Mouse (Mus musculus) left cerebral cortex, adult 9 months (tissue): Measurements from ENCODE around the gene Hyou1.
"Not testable (repeated sequence)": the region's sequence is repeated elsewhere in the genome, so short reads cannot be mapped to it uniquely, and the experiment has no call there.

Source experiments
- DNase-seq, 2 experiments: peaks; one replicate each; pipeline ENCODE4 v3.0.0; 2022; ENCODE audit warnings: low spot score in 2 of 2

The Hyou1 gene

DNA sequence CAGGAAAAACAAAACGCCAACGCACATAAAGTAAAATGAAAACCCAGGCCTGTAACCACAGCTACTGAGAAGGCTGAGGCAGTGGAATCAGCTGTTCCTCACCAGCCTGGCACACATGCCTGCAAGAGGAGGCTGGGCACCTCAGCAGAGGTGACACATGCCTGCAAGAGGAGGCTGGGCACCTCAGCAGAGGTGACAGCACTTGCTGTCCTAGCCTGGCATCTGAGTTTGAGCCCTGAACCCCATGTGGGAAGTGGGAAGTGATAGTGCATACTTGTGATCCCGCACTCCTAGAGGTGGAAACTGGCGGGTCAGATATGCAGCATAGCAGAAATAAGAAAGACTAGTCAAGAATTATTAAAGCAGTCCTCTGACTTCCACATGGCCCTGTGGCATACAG lies 27.9 kb upstream of the Hyou1 start:
- DNase-seq: no peak

GRCm38 (mm10) chr9:44352337-44352736 lies 27.0 kb upstream of the Hyou1 start:
- no peak for DNase-seq

GRCm38 (mm10) chr9:44353142-44353541 lies 26.1 kb upstream of the Hyou1 start:
- DNase-seq: no peak

- no peak for DNase-seq
Measured at GRCm38 (mm10) chr9:44357207-44357606, 22.1 kb upstream of the Hyou1 start.

DNA sequence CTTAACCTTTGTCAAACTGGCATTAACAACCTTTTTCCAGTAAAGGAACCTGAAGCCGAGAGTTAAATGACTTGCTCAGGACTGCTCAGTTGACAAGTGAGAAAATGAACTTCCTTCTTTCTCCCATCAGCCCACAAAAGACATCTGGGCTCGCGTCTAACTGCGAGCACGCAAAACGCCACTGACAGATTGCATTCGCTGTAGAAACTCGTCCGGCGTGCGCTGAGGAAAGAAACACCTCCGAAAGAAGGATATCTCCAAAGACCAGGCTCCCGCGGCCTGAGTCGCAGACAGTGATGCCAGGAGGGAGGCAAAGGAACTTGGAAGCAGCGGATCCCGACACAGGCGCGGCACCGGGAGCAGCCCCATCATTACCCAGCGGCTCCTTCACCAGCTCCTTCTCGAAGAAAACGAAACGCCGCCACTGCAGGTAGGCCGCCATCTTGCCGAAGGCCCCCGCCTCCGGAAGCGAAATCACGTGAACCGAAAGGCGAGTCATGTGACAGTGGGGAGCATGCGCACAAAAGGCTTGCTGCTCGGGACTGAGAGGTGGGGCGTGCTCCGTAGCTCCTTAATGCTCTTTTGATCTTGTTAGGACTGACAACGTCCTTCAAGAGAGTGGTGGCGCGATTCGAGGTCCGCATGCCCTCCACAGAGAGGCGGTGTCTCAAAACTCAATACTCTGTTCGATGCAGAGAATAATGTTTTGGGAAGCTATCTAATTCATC lies 17.9 kb upstream of the Hyou1 start, which contains the start of gene Vps11:
Vps11 (minus strand) TSS at position 481 of the 728 bp plus-strand sequence.
- peak; percentile 78 to 95 for DNase-seq

- DNase-seq: not testable (repeated sequence)
Measured at GRCm38 (mm10) chr9:44361931-44362330, 17.4 kb upstream of the Hyou1 start.

GRCm38 (mm10) chr9:44364480-44364879 lies 14.8 kb upstream of the Hyou1 start:
- DNase-seq: no peak

GRCm38 (mm10) chr9:44373386-44373785 lies 5.9 kb upstream of the Hyou1 start:
- no peak for DNase-seq

DNA sequence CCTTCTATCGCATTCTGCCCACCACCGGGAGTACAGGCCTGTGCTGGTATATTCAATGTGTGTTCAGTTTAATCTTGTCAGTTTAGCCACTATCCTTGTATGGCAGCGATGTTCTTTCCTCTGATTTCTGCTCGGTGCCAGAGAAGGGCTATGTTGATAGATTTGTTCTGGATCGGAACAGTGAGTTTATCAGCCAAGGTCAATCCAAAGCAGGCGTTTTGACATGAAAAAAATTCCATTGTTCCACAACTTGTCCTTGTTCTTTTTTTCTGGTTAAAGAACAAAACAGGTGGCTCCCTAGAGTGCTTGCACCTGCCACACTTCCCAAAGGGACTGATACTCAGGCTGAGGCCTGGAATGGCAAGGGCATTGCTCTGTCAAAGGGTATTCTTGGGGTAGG lies 3.1 kb upstream of the Hyou1 start:
- DNase-seq: no peak

GRCm38 (mm10) chr9:44377335-44377734 lies 2.0 kb upstream of the Hyou1 start:
- DNase-seq: not testable (repeated sequence)

DNA sequence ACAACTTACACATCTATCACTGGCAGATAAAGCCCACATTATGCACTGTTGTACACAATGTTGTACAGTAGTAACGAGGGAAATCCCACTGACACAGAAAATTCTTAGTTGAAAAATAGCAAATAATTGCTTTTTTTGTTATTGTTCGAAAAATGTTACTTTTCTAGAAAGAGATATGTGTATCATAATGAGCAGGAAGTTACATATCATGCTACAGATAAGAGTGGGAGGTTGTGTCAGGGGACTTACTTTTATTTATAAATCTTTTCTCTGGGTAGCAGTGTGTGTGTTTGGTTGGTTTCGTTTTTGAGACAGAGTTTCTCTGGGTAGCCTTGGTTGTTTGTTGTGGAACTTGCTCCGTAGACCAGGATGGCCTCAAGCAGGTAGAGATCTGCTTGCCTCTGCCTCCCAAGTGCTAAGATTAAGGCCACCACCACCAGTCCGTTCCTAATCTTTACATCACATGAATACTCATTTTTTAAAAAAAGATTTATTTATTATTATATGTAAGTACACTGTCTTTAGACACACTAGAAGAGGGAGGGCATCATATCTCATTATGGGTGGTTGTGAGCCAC lies 1.0 kb upstream of the Hyou1 start:
- DNase-seq: no peak

- DNase-seq: no peak
Measured at GRCm38 (mm10) chr9:44379862-44380261, 572 bp downstream of the Hyou1 start.

- no peak for DNase-seq
Measured at GRCm38 (mm10) chr9:44384596-44384995, 5.3 kb downstream of the Hyou1 start.

- DNase-seq: no peak
Measured at GRCm38 (mm10) chr9:44387221-44387620, 7.9 kb downstream of the Hyou1 start.

DNA sequence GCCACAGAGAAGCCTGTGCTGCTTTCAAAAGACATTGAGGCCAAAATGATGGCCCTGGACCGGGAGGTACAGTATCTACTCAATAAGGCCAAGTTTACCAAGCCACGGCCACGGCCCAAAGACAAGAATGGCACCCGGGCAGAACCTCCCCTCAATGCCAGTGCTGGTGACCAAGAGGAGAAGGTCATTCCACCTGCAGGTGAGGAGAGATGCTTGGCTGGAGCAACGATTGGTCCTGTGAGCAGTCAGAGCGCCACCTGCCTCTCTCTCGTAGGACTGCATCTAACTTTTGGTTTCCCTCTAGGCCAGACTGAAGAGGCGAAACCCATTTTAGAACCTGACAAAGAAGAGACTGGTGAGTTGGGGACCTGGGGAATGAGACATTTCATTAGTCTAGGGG lies 10.0 kb downstream of the Hyou1 start:
- DNase-seq: no peak

DNA sequence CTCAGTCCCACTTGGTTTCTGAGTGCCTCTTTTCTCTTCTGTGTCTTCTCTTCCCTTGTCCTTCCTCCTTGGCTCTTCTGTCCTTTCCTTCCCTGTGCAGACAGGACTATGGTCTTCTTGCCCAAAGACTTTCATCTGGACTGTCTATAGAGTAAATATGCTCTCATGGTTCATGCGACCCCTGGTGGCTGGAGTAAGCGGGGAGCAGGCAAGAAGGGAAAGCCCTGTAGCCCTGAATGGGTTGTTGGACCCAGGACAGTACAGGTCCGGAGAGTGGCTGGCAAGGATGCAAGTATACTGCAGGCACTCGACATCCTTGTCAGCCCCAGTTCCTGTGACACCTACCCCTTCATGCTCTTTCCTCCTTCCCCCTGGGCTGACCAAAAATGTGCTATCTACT lies 12.2 kb downstream of the Hyou1 start:
- DNase-seq: peak in 1 of 2 experiments; percentile 65

- DNase-seq: peak; percentile 92 to 95
Measured at GRCm38 (mm10) chr9:44396684-44397411, 17.6 kb downstream of the Hyou1 start, which contains the start of gene Slc37a4. TSS of gene Slc37a4 (plus strand) at chr9:44396852.

- DNase-seq: no peak
Measured at GRCm38 (mm10) chr9:44398087-44398486, 18.8 kb downstream of the Hyou1 start.

- no peak for DNase-seq
Measured at GRCm38 (mm10) chr9:44398551-44398950, 19.3 kb downstream of the Hyou1 start.

DNA sequence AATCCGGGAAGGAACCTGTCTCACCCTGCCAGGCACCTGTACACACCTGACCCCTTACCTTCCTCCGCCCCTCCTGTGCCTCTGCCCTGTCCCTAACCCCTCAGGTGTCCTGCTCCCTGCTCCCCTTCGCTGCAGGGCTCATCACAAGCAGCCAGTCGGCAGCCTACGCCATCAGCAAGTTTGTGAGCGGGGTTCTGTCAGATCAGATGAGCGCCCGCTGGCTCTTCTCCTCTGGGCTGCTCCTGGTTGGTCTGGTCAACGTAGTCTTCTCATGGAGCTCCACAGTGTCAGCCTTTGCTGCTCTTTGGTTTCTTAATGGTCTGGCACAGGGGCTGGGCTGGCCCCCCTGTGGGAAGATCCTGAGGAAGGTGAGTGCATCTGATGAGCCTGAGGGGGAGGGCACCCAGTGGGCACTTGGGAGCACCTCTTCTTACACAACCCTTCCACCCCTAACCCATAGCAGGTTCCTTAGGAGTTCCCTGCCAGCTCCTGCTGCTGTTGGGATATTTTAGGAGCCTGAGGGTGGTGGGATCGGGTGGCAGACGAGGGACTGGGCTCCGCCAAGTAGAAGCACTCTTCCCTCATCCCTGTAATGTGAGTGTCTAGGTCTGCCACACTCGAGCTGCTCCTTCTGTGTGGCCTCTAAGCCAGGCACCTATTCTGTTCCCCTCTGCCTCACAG lies 20.0 kb downstream of the Hyou1 start:
- DNase-seq: no peak

DNA sequence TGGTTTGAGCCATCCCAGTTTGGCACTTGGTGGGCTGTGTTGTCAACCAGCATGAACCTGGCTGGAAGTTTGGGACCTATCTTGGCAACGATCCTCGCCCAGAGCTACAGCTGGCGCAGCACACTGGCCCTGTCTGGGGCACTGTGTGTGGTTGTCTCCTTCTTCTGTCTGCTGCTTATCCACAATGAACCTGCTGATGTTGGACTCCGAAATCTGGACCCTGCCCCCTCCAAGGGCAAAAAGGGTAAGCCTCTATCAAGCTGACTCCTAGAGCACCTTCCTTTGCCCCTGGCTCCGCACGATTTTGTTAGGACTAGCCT lies 20.5 kb downstream of the Hyou1 start:
- no peak for DNase-seq

- DNase-seq: no peak
Measured at GRCm38 (mm10) chr9:44401081-44401480, 21.8 kb downstream of the Hyou1 start.
